Mouse (Mus musculus) forebrain, embryonic 13.5 days (tissue): ENCODE results near the gene Fam104a. TPM values are rescaled to one million over a fixed set of nuclear protein-coding genes. Genes with fewer than 3 reads are reported as not detected.

Experiments used
- ATAC-seq: fragments of 200-750 bp; cut with Nextera tagmentation; 2 replicates; pipeline ENCODE4 v1.8.0; 2017
- H3K27ac ChIP-seq: fragments of 300-500 bp; sonication (generic); 2 replicates; pipeline ENCODE4 v1.5.1; 2015; ENCODE audit warnings: inconsistent platforms, mild to moderate bottlenecking, moderate library complexity
- H3K27me3 ChIP-seq: fragments of 300-500 bp; sonication (generic); 2 replicates; pipeline ENCODE4 v1.6.1; 2015; ENCODE audit warnings: mild to moderate bottlenecking, inconsistent platforms
- H3K36me3 ChIP-seq: fragments of 300-500 bp; sonication (generic); 2 replicates; pipeline ENCODE4 v1.6.1; 2015; ENCODE audit warnings: mild to moderate bottlenecking, inconsistent platforms; ENCODE audit not compliant: poor library complexity, severe bottlenecking
- H3K4me1 ChIP-seq: fragments of 300-500 bp; sonication (generic); 2 replicates; pipeline ENCODE4 v1.6.1; 2015; ENCODE audit warnings: inconsistent platforms
- H3K4me2 ChIP-seq: fragments of 300-500 bp; sonication (generic); 2 replicates; pipeline ENCODE4 v1.6.1; 2015; ENCODE audit warnings: inconsistent platforms, mild to moderate bottlenecking, moderate library complexity
- H3K4me3 ChIP-seq: fragments of 300-500 bp; sonication (generic); 2 replicates; pipeline ENCODE4 v1.5.1; 2015; ENCODE audit warnings: mild to moderate bottlenecking, inconsistent platforms
- H3K9ac ChIP-seq: fragments of 300-500 bp; sonication (generic); 2 replicates; pipeline ENCODE4 v1.6.1; 2015; ENCODE audit warnings: mild to moderate bottlenecking, inconsistent platforms
- H3K9me3 ChIP-seq: fragments of 300-500 bp; sonication (generic); replicated peaks from 2 replicates; pipeline ENCODE4 v1.6.1; 2016; ENCODE audit warnings: inconsistent platforms
- WGBS: fragments of 180-500 bp; shearing (Covaris S2); methylation state at CpG from one replicate; pipeline ENCODE4 v1.1.7; 2015; 5-methylcytosine and 5-hydroxymethylcytosine counted together
- polyA plus RNA-seq: library from polyadenylated mRNA; unstranded; fragments of >200 nt; fragmentation: Nextera tagmentation; extraction: Ambion mirVana; gene quantifications from 2 replicates; pipeline ENCODE4 v1.2.1, GENCODE M21; 2015

Fam104a gene
- polyA plus RNA-seq, 1 experiment from 2014 or later = 51.9 TPM

- Histone ChIP-seq H3K9ac (peak overlapping the region; percentile 78), H3K36me3 (peaks cover 6% of the 10 kb centered on the region), H3K4me1 (peaks cover 52% of the 10 kb centered on the region), H3K27ac (peak overlapping the region; percentile 72), H3K27me3 (peaks cover 45% of the 10 kb centered on the region), H3K4me3 (peak overlapping the region; percentile 65), H3K4me2 (peak overlapping the region; percentile 91), H3K9me3 (no peaks in the 10 kb centered on the region)
- 1% methylated on average over 31 of the region's 31 CpGs for WGBS
- ATAC-seq = no peak
These were observed 64.4 kb downstream of the Fam104a start for GRCm38 (mm10) chr11:113619420-113620080.

- peak; percentile 89 for ATAC-seq
- H3K27ac ChIP-seq = peak within 1 kb of the TSS; percentile 72
- H3K36me3 ChIP-seq = no peaks in the 10 kb centered on the region
- H3K9me3 ChIP-seq = no peaks in the 10 kb centered on the region
- under 1% methylated on average over 54 of the region's 54 CpGs for WGBS
- peaks cover 52% of the 10 kb centered on the region for H3K4me1 ChIP-seq
- peak within 1 kb of the TSS; percentile 65 for H3K4me3 ChIP-seq
- peaks cover 45% of the 10 kb centered on the region for H3K27me3 ChIP-seq
- H3K4me2 ChIP-seq = peak within 1 kb of the TSS; percentile 91
- H3K9ac ChIP-seq = peak within 1 kb of the TSS; percentile 78
These were observed 65.1 kb downstream of the Fam104a start, which contains the start of gene Sstr2 for GRCm38 (mm10) chr11:113618672-113619419. TSS of gene Sstr2 (plus strand) at chr11:113619342.

GRCm38 (mm10) chr11:113618303-113618671 is 65.7 kb downstream of the Fam104a start:
- Histone ChIP-seq H3K9ac (peak overlapping the region; percentile 78), H3K9me3 (no peaks in the 10 kb centered on the region), H3K4me2 (peak overlapping the region; percentile 91), H3K36me3 (no peaks in the 10 kb centered on the region), H3K4me3 (peak overlapping the region; percentile 65), H3K4me1 (peaks cover 52% of the 10 kb centered on the region), H3K27ac (peak overlapping the region; percentile 72; the same call in 1 of the 2 replicates), H3K27me3 (peaks cover 45% of the 10 kb centered on the region)
- 27% methylated on average over 4 of the region's 4 CpGs for WGBS
- ATAC-seq = no peak

GRCm38 (mm10) chr11:113617132-113617911 is 66.6 kb downstream of the Fam104a start:
- H3K9me3 ChIP-seq = no peaks in the 10 kb centered on the region
- no peak overlapping the region for H3K9ac ChIP-seq
- 45% methylated on average over 14 of the region's 14 CpGs for WGBS
- H3K4me3 ChIP-seq = no peak overlapping the region
- H3K27ac ChIP-seq = no peak overlapping the region
- H3K4me2 ChIP-seq = peak overlapping the region; percentile 91; the same call in 1 of the 2 replicates
- H3K36me3 ChIP-seq = no peaks in the 10 kb centered on the region
- ATAC-seq = no peak
- H3K27me3 ChIP-seq = peaks cover 45% of the 10 kb centered on the region
- H3K4me1 ChIP-seq = peaks cover 49% of the 10 kb centered on the region

- peaks cover 41% of the 10 kb centered on the region for H3K4me1 ChIP-seq
- no peak overlapping the region for H3K27ac ChIP-seq
- peaks cover 22% of the 10 kb centered on the region for H3K27me3 ChIP-seq
- H3K4me2 ChIP-seq = no peak overlapping the region
- H3K4me3 ChIP-seq = no peak overlapping the region
- no peaks in the 10 kb centered on the region for H3K9me3 ChIP-seq
- H3K9ac ChIP-seq = no peak overlapping the region
- H3K36me3 ChIP-seq = no peaks in the 10 kb centered on the region
- 85% methylated on average over 6 of the region's 6 CpGs for WGBS
- ATAC-seq = no peak
These were observed 69.5 kb downstream of the Fam104a start for GRCm38 (mm10) chr11:113614476-113614875.

GRCm38 (mm10) chr11:113611664-113612611 is 72.0 kb downstream of the Fam104a start:
- no peaks in the 10 kb centered on the region for H3K36me3 ChIP-seq
- 0 out of 2 replicates have a peak overlapping the region, but pooled peaks have one; percentile 38 for H3K9ac ChIP-seq
- 21% methylated on average over 24 of the region's 24 CpGs for WGBS
- H3K4me1 ChIP-seq = peaks cover 19% of the 10 kb centered on the region
- no peaks in the 10 kb centered on the region; the same call in 1 of the 2 replicates for H3K27me3 ChIP-seq
- peak; percentile 77 for ATAC-seq
- H3K27ac ChIP-seq = peak overlapping the region; percentile 83
- peak overlapping the region; percentile 15 for H3K4me2 ChIP-seq
- H3K4me3 ChIP-seq = no peak overlapping the region
- H3K9me3 ChIP-seq = no peaks in the 10 kb centered on the region

Other genes with a start within 250 kb of the Fam104a start
- 62.7 and 78.0 TPM in 2 replicates for gene Sstr2, start 64.8 kb downstream of the Fam104a start, polyA plus RNA-seq
- gene Cog1, start 35.0 kb downstream of the Fam104a start, polyA plus RNA-seq = 30.1 and 31.1 TPM in 2 replicates
- gene Slc39a11, start 34.1 kb downstream of the Fam104a start, polyA plus RNA-seq = 27.7 and 29.0 TPM in 2 replicates
- gene D11Wsu47e, start 257 bp upstream of the Fam104a start, polyA plus RNA-seq = 20.6 and 21.7 TPM in 2 replicates
- 0.31 and 1.0 TPM in 2 replicates for gene Cpsf4l, start 25.9 kb upstream of the Fam104a start, polyA plus RNA-seq
- gene Cdc42ep4, start 67.7 kb upstream of the Fam104a start, polyA plus RNA-seq = 89.8 and 98.0 TPM in 2 replicates